11 mouse cellular contexts compared by ENCODE assay signal in the genomic region with DNA sequence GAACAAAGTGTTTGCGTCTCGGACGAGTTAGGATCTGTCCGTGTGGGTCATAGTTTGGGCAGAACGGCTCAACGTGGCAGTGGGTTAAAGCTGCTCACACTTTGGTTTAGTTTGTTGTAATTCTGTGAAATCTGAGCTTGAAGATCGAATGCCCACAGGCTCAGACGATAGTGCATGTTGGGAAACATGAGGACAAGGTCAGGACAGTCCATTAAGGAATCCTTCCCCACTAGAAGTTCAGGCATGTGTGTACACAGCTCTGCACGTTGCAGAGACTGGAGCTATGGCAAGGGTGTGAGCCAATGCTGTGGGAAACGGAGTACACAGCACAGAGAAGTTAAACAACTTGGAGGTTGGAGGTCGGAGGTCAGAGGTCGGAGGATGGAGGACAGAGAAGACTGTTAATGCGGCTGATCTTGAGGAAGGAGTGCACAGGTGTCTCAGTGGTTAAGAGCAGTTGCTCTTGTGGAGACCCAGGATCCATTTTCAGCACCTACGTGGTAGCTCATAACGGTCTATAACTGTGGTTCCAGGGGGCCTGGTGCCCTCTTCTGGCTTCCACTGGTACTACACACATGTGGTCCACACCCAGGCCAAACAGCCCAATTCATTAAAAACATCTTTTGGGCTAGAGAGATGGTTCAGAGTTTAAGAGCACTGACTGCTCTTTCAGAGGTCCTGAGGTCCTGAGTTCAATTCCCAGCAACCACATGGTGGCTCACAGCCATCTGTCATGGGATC. TPM values are rescaled to one million over a fixed set of nuclear protein-coding genes. Genes with fewer than 3 reads are reported as not detected.
DNase-seq lines count a peak whose midpoint lies in the region; TF ChIP-seq lines count a peak whose summit lies in the region.
"Had no signal": no experiment of that assay in that cellular context is flagged by ENCODE, and none has a peak within 500 bp of the region (broad histone marks: within the 10 kb centered on the region; RNA-seq: fewer than 3 reads in every experiment).

No protein-coding gene starts in this region.

- H3K4me1 ChIP-seq in MEL (ENCODE audit: control insufficient read depth in 1 of 2, insufficient read depth in 2 of 2, low read length in 2 of 2), result peaks cover 12 to 25% of the 10 kb centered on the region in 2 experiments
- H3K4me1 ChIP-seq in midbrain, embryonic 10.5 days, result peaks cover 34% of the 10 kb centered on the region

- no peak for TF ChIP-seq EP300 in MEL (IDR thresholded peaks at IDR 0.05; ENCODE audit: low read depth in 1 of 2, low read length in 2 of 2)

- no peaks in the 10 kb centered on the region for H3K27me3 ChIP-seq in MEL (ENCODE audit: control insufficient read depth in 1 of 2, insufficient read depth in 2 of 2, low read length in 2 of 2)
- 0 out of 2 replicates have a peak, but pooled peaks cover 6% of the 10 kb centered on the region for H3K27me3 ChIP-seq in midbrain, embryonic 10.5 days (ENCODE audit: low read depth, poor library complexity, severe bottlenecking)

- DNase-seq in layer of hippocampus, adult 2 months (ENCODE audit: low spot score in 2 of 2), result no peak
- DNase-seq in layer of hippocampus, adult 11-12 months (ENCODE audit: low spot score), result no peak
- DNase-seq in CD4-positive helper T cell, adult 2 months (ENCODE audit: low read depth, low spot score), result peak; percentile 53
- peak; percentile 71 for DNase-seq in MEL (ENCODE audit: low read depth, low spot score)
- DNase-seq in induced T-regulatory cell, adult 2 months (ENCODE audit: low read depth), result peak; percentile 63
- DNase-seq in frontal cortex, postnatal 25 days (ENCODE audit: low spot score in 2 of 2), result no peak
- no peak for DNase-seq in natural killer cell, adult 2 months (ENCODE audit: low spot score in 2 of 2)
- no peak for DNase-seq in midbrain, embryonic 10.5 days (ENCODE audit: low spot score)

- H3K79me2 ChIP-seq in MEL (ENCODE audit: control insufficient read depth, insufficient read depth, low read length, poor library complexity), result no peaks in the 10 kb centered on the region

- H3K27ac ChIP-seq in layer of hippocampus, adult 2 months, result peak overlapping the region; percentile 18; the same call in 1 of the 2 replicates
- H3K27ac ChIP-seq in MEL (ENCODE audit: control insufficient read depth, low read depth, low read length), result no peak overlapping the region
- H3K27ac ChIP-seq in midbrain, embryonic 10.5 days (replicated peaks), result no peak overlapping the region

- 85% methylated on average over 15 of the region's 15 CpGs for WGBS in midbrain, embryonic 10.5 days

- TF ChIP-seq POLR2A in MEL (IDR thresholded peaks at IDR 0.05; ENCODE audit: control insufficient read depth in 1 of 2, insufficient read depth in 1 of 2, low read depth in 1 of 2, low read length in 2 of 2, poor library complexity in 1 of 2), result no peak

- H3K9ac ChIP-seq in MEL (ENCODE audit: control insufficient read depth, low read depth, low read length, poor library complexity, severe bottlenecking), result no peak overlapping the region

- peaks cover 0 to 20% of the 10 kb centered on the region in 2 experiments; a peak in 2 of 4 replicates for H3K36me3 ChIP-seq in MEL (ENCODE audit: control insufficient read depth in 1 of 2, insufficient read depth in 2 of 2, low read length in 2 of 2)
- H3K36me3 ChIP-seq in midbrain, embryonic 10.5 days, result no peaks in the 10 kb centered on the region

- no peaks in the 10 kb centered on the region for H3K9me3 ChIP-seq in MEL (replicated peaks; ENCODE audit: insufficient read depth, low read length)
- no peaks in the 10 kb centered on the region for H3K9me3 ChIP-seq in midbrain, embryonic 10.5 days (replicated peaks)

- TF ChIP-seq CTCF in layer of hippocampus, adult 2 months (conservative IDR thresholded peaks at IDR 0.05), result peak; percentile 70
- peak; percentile 72 to 78 (median 74) for TF ChIP-seq CTCF in MEL (IDR thresholded peaks at IDR 0.05 in 2 of 3, conservative IDR thresholded peaks at IDR 0.05 in 1 of 3; ENCODE audit: control insufficient read depth in 1 of 3, insufficient read depth in 1 of 3, low read depth in 2 of 3, low read length in 3 of 3, poor library complexity in 1 of 3, severe bottlenecking in 1 of 3)

- TF ChIP-seq RAD21 in MEL (IDR thresholded peaks at IDR 0.05; ENCODE audit: low read depth, low read length), result peak; percentile 80

- no peak overlapping the region for H3K4me3 ChIP-seq in layer of hippocampus, adult 2 months
- no peak overlapping the region for H3K4me3 ChIP-seq in MEL (ENCODE audit: control insufficient read depth in 1 of 2, insufficient read depth in 1 of 2, low read depth in 2 of 2, low read length in 2 of 2)
- H3K4me3 ChIP-seq in midbrain, embryonic 10.5 days, result no peak overlapping the region
- H3K4me3 ChIP-seq: myocyte had no signal

TF ChIP-seq in MEL, 35 proteins besides CTCF, POLR2A, EP300 and RAD21:
- TF ChIP-seq UBTF (IDR thresholded peaks at IDR 0.05; ENCODE audit: borderline replicate concordance, insufficient read depth, low read depth, low read length) (no peak), JUND (IDR thresholded peaks at IDR 0.05; ENCODE audit: low read depth, low read length) (no peak), SMC3 (IDR thresholded peaks at IDR 0.05; ENCODE audit: low read depth, low read length) (peak; percentile 67), ZC3H11A (IDR thresholded peaks at IDR 0.05; ENCODE audit: low read depth, low read length) (peak; percentile 56), MAX (IDR thresholded peaks at IDR 0.05; ENCODE audit: low read length) (no peak), GATA1 (IDR thresholded peaks at IDR 0.05; ENCODE audit: low read depth, low read length) (no peak)

RNA-seq across cellular contexts. Expression of a gene that starts 21.4 kb away (rescaled TPM):
- not detected for total RNA-seq in layer of hippocampus, adult 2 months (2021)
- total RNA-seq in MEL (2012; rRNA removed), result not detected in 2 replicates
- polyA plus RNA-seq in MEL (2012; ENCODE audit: insufficient read depth in 1 of 2, insufficient read length in 2 of 2, low read depth in 1 of 2, low replicate concordance in 2 of 2, missing spikeins in 1 of 2), result under 1 TPM in 1 of 2 experiments, not detected in 1; 0.03 TPM
- polyA plus RNA-seq in midbrain, embryonic 10.5 days (2016; fragmentation: Nextera tagmentation; extraction: Ambion mirVana), result 0.55 and 0.84 TPM in 2 replicates
- polyA plus RNA-seq: activated CD4-positive, CD25-positive, alpha-beta regulatory T cell, adult 4 months; forebrain, embryonic 16.5 days had no signal

RNA-seq across cellular contexts. Expression of a gene that starts 44.3 kb away (rescaled TPM):
- total RNA-seq in layer of hippocampus, adult 2 months (2021), result not detected
- 0.04 TPM in 1 of 2 replicates, not detected in the other for total RNA-seq in MEL (2012; rRNA removed)
- polyA plus RNA-seq in MEL (2012; ENCODE audit: insufficient read depth in 1 of 2, insufficient read length in 2 of 2, low read depth in 1 of 2, low replicate concordance in 2 of 2, missing spikeins in 1 of 2), result under 1 TPM in 1 of 2 experiments, not detected in 1; 0.06 TPM
- polyA plus RNA-seq in midbrain, embryonic 10.5 days (2016; fragmentation: Nextera tagmentation; extraction: Ambion mirVana), result 0.14 TPM in 1 of 2 replicates, not detected in the other
- polyA plus RNA-seq: forebrain, embryonic 16.5 days had no signal

Comparison
In these comparisons a context has a peak if more than half of its experiments do, and no peak if none do; other contexts are left out.
1. DNase-seq: peak in CD4-positive helper T cell, adult 2 months (single experiment), MEL (single experiment) and induced T-regulatory cell, adult 2 months (single experiment); none in layer of hippocampus, adult 2 months (0 of 2), layer of hippocampus, adult 11-12 months (single experiment), frontal cortex, postnatal 25 days (0 of 2), natural killer cell, adult 2 months (0 of 2) and midbrain, embryonic 10.5 days (single experiment).